Mouse (Mus musculus): ENCODE measurements around the gene Prpf38b.

- TF ChIP-seq CTCF (IDR thresholded peaks at IDR 0.05; ENCODE audit: borderline replicate concordance, insufficient read depth, low read length) (no peak), POLR2A (IDR thresholded peaks at IDR 0.05; ENCODE audit: low read depth, low read length) (no peak)
Observed at GRCm38 (mm10) chr3:108865129-108865528, 46.4 kb downstream of the Prpf38b start.
